Comparison of ENCODE assay signal across 9 mouse cellular contexts in the genomic region with DNA sequence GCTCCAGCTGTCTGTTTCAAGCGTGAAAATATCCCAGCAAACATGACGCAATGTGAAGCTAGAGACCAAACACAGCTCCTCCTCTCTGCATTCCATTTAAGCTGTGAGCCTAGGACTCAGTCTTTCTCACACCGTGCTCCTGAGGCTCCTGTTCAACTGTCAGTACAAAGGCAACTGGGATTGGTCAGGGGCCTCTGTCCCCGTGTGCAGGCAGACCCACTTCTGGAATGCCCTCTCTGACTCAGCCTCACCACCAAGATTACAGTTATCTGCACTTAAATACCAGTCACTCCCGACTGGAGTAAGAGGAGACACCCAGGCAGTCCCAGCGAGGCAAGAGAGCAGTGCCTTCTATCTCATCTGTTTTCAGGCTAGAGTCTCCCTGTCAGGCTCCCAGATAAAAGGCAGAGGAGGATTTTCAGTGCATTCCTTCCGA.
DNase-seq lines count a peak whose midpoint lies in the region; ATAC-seq lines count a peak whose summit lies in the region.
"Had no signal": no experiment of that assay in that cellular context is flagged by ENCODE, and none has a peak within 500 bp of the region (broad histone marks: within the 10 kb centered on the region; RNA-seq: fewer than 3 reads in every experiment).

No protein-coding gene starts in this region.

- ATAC-seq in limb, embryonic 13.5 days (ENCODE audit: low FRiP score, low read depth): peak; percentile 36; the same call in 1 of the 2 replicates
- no peak for ATAC-seq in embryonic facial prominence, embryonic 15.5 days (ENCODE audit: insufficient number of reproducible peaks, low FRiP score, low TSS enrichment, low read depth)
- peak; percentile 14; the same call in 1 of the 2 replicates for ATAC-seq in hindbrain, embryonic 14.5 days (ENCODE audit: low FRiP score)

- H3K4me1 ChIP-seq in limb, embryonic 13.5 days: no peaks in the 10 kb centered on the region
- no peaks in the 10 kb centered on the region for H3K4me1 ChIP-seq in limb, embryonic 10.5 days
- H3K4me1 ChIP-seq in embryonic facial prominence, embryonic 15.5 days: no peaks in the 10 kb centered on the region
- H3K4me1 ChIP-seq in hindbrain, embryonic 14.5 days (replicated peaks; ENCODE audit: control insufficient read depth, insufficient read depth, low read length): no peaks in the 10 kb centered on the region

- no peak overlapping the region for H3K4me2 ChIP-seq in limb, embryonic 13.5 days (replicated peaks)
- peak overlapping the region; percentile 22; the same call in 1 of the 2 replicates for H3K4me2 ChIP-seq in embryonic facial prominence, embryonic 15.5 days (replicated peaks)
- H3K4me2 ChIP-seq in hindbrain, embryonic 14.5 days (replicated peaks): peak overlapping the region; percentile 15; the same call in 1 of the 2 replicates

- H3K27me3 ChIP-seq in limb, embryonic 13.5 days: peaks cover 3% of the 10 kb centered on the region; the same call in 1 of the 2 replicates
- no peaks in the 10 kb centered on the region for H3K27me3 ChIP-seq in limb, embryonic 10.5 days (ENCODE audit: low read depth, poor library complexity, severe bottlenecking)
- H3K27me3 ChIP-seq in embryonic facial prominence, embryonic 15.5 days: no peaks in the 10 kb centered on the region
- H3K27me3 ChIP-seq in hindbrain, embryonic 14.5 days (ENCODE audit: control insufficient read depth, insufficient read depth, low read length): no peaks in the 10 kb centered on the region

- H3K9me3 ChIP-seq in limb, embryonic 13.5 days: no peaks in the 10 kb centered on the region
- no peaks in the 10 kb centered on the region for H3K9me3 ChIP-seq in limb, embryonic 10.5 days (replicated peaks)
- no peaks in the 10 kb centered on the region for H3K9me3 ChIP-seq in embryonic facial prominence, embryonic 15.5 days (replicated peaks)
- H3K9me3 ChIP-seq in hindbrain, embryonic 14.5 days (ENCODE audit: control insufficient read depth, low read length): no peaks in the 10 kb centered on the region

- H3K36me3 ChIP-seq in limb, embryonic 13.5 days: no peaks in the 10 kb centered on the region
- no peaks in the 10 kb centered on the region for H3K36me3 ChIP-seq in limb, embryonic 10.5 days
- no peaks in the 10 kb centered on the region for H3K36me3 ChIP-seq in embryonic facial prominence, embryonic 15.5 days
- no peaks in the 10 kb centered on the region for H3K36me3 ChIP-seq in hindbrain, embryonic 14.5 days (replicated peaks; ENCODE audit: control insufficient read depth, insufficient read depth)

- H3K4me3 ChIP-seq in limb, embryonic 13.5 days: no peak overlapping the region
- no peak overlapping the region for H3K4me3 ChIP-seq in limb, embryonic 10.5 days
- no peak overlapping the region for H3K4me3 ChIP-seq in embryonic facial prominence, embryonic 15.5 days (replicated peaks)
- H3K4me3 ChIP-seq in hindbrain, embryonic 14.5 days (replicated peaks; ENCODE audit: low read length): no peak overlapping the region

- WGBS in limb, embryonic 13.5 days: 36% methylated on average over 7 of the region's 7 CpGs
- 45% methylated on average over 7 of the region's 7 CpGs for WGBS in limb, embryonic 10.5 days
- 20% methylated on average over 7 of the region's 7 CpGs for WGBS in embryonic facial prominence, embryonic 15.5 days
- 44% methylated on average over 7 of the region's 7 CpGs for WGBS in hindbrain, embryonic 14.5 days

- no peak for DNase-seq in limb, embryonic 10.5 days (ENCODE audit: low spot score)
- DNase-seq in hindbrain, embryonic 14.5 days (ENCODE audit: low spot score): no peak
- peak; percentile 4 for DNase-seq in skeletal muscle tissue, adult 2 months (ENCODE audit: low read depth, low spot score)
- no peak for DNase-seq in layer of hippocampus, adult 9-11 months
- DNase-seq in c-Kit-positive CD71-positive TER-119-positive erythroid progenitor cells, embryonic 14.5 days (ENCODE audit: low spot score): no peak
- DNase-seq in layer of hippocampus, adult 11-12 months (ENCODE audit: low spot score): no peak
- DNase-seq: right cerebral cortex, adult 18-20 months had no signal

- no peak overlapping the region for H3K27ac ChIP-seq in limb, embryonic 13.5 days
- no peak overlapping the region for H3K27ac ChIP-seq in limb, embryonic 10.5 days
- no peak overlapping the region for H3K27ac ChIP-seq in embryonic facial prominence, embryonic 15.5 days (replicated peaks)
- no peak overlapping the region for H3K27ac ChIP-seq in hindbrain, embryonic 14.5 days

- H3K9ac ChIP-seq in limb, embryonic 13.5 days: no peak overlapping the region
- H3K9ac ChIP-seq in embryonic facial prominence, embryonic 15.5 days: no peak overlapping the region
- no peak overlapping the region for H3K9ac ChIP-seq in hindbrain, embryonic 14.5 days
